Mouse (Mus musculus) erythroid progenitor cell, adult 5-6 weeks (primary cell): ENCODE measurements around the gene Bsn. TPM values are rescaled to one million over a fixed set of nuclear protein-coding genes. Genes with fewer than 3 reads are reported as not detected.
"Not testable (repeated sequence)": the region's sequence is repeated elsewhere in the genome, so short reads cannot be mapped to it uniquely, and the experiment has no call there.

ENCODE experiments used
- ATAC-seq: replicated peaks from 2 replicates; pipeline ENCODE4 v1.8.0; 2016; ENCODE audit warnings: moderate number of reproducible peaks, mild to moderate bottlenecking, moderate TSS enrichment, inconsistent platforms; ENCODE audit not compliant: poor library complexity, low FRiP score, severe bottlenecking
- total RNA-seq, 2 experiments: library from RNA; stranded (forward) in 1 of 2; stranded (reverse) in 1 of 2; fragments of 150-400 nt in 1 of 2; fragments of 186-747, 209-891 nt in 1 of 2; gene quantifications; 2 replicates each; pipeline versions ENCODE4 v1.2.3 to v1.2.4; 2015 to 2017; ENCODE audit warnings: low replicate concordance in 2 of 2

Gene Bsn
- total RNA-seq, 2 experiments from 2014 or later, result 0.42 TPM; not detected in 1

DNA sequence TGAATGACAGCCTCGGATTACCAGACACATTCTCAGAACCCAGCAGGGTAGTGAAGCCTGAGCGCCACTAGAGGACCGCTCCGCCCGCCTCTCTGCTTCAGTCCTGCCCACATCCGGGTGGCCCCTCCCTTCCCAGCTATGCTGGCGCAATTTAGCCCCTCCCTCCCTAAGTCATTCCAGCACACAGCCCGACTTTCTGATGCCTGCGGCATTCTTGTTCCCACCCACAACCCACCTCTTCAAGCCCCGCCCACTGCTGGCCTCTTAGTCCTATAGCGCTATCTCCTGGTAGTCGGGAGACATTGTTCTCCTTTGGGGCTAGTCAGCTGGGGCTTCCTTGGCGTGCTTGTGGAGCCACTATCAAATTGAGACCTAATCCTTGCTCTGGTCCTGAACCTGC is 11.0 kb upstream of the Bsn start:
- peak; percentile 96 for ATAC-seq

DNA sequence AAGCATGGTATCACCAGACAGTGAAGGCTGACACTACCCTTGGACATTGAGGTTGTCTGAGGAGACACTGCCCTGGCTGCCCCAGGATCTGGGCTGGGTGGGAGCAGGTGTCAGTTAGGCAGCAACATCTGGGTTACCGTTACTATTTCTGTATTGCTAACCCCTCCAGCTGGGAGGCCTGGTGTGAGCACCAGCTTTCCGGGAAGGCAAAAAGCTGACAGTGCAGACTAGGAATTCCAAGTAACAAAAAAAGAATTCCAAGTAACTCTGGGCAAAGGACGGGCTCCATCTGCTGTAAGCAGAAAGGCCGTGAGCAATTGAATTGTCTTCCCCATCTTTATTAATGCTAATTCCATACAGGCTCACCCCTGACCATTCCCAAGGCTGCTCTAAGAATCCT is 8.4 kb upstream of the Bsn start:
- no peak for ATAC-seq

GRCm38 (mm10) chr9:108196920-108197677 is 6.9 kb upstream of the Bsn start:
- no peak for ATAC-seq

GRCm38 (mm10) chr9:108196222-108196621 is 6.0 kb upstream of the Bsn start:
- not testable (repeated sequence) for ATAC-seq

GRCm38 (mm10) chr9:108189488-108189786 is 747 bp downstream of the Bsn start:
- no peak for ATAC-seq

DNA sequence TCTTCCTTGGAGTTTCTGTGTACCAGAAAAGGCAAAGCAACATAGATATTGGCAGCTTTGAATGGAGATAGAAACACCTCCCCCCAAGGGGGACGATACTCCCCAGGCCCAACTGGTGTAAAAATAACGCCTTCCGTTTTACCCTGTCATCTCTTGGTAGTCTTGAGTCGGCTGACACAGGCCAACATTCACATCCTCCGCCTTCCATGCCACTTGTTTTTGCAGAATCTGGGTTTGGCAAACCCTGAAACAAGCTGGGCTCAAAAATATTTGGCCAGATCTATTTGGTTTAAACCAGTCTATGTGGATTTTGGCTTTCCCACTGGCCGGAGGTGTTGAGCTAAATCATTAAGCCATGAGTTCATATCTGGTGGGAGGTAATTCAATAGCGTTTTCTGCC is 1.2 kb downstream of the Bsn start:
- no peak for ATAC-seq

DNA sequence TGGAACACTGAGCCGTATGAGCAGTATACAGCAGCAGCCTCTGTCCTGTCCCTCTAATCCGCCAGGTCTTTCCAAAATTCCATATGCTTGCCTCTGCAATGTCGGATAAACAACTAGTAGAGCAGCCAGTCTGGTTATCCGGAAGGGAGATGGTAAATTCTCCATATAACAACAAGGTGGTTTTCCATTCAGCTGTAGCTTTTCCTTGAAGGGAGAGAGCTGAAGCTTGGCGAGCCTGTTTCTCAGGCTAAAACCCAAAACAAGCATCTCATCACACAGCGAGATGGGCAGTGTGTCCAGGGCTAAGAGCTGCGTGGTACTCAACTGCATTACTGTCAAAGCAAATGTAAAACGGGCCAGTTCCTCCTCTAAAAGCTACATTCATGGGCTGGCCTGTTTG is 1.7 kb downstream of the Bsn start:
- ATAC-seq, result no peak

- ATAC-seq, result no peak
Observed at GRCm38 (mm10) chr9:108187616-108188015, 2.6 kb downstream of the Bsn start.

- no peak for ATAC-seq
Observed at GRCm38 (mm10) chr9:108185786-108186185, 4.4 kb downstream of the Bsn start.

- no peak for ATAC-seq
Observed at GRCm38 (mm10) chr9:108183531-108183994, 6.6 kb downstream of the Bsn start.

DNA sequence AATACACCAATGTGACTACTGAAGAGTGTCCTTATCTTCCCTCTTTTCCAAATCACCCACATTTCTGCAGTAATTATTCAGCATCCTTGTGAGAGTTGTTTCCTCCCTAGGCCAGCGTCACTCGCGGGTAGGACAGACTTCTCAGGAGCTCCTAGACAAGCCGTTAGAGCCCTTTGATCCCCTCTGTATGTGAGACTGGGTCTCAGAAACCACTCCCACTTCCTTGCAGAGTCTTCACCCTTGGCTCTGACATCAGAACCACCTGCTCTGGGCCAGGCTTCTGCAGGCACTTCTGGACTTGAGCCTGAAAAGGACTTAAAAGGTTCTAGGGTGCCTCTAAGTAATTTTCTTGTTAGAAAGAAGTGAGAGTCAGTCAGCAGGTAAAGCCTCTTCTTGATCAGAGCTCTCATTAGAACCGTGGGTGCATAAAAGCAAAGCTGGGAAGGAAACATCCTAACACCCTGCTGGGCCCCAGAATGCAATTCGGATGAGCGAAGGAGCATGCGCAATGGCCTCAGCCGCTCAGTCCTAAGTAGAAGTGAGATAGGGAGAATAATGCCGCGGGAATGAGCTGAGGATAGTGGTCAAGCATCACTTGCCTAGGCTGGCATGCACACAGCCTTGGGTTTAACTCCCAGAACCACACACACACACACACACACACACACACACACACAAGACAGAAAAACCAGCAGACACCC is 7.2 kb downstream of the Bsn start:
- ATAC-seq, result no peak

DNA sequence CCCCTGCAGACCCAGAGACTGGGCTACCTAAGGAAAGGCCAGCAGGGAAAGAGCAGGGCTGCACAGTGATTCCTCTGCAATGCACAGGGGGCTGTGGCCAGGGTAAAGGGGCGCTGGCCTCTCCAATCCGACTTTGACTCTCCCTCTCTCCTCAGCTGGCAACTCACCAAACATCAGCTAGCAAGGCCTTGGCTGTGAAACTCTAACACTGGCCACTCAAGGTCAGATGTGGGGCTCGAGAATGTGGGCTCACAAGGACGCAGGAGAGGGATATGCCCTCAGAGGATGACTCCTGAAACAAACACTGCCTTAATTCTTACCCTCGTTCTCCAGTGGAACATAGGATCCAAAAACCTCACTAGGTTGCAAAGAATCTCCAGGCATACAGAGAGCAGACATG is 11.8 kb downstream of the Bsn start:
- ATAC-seq, result no peak

- no peak for ATAC-seq
Observed at GRCm38 (mm10) chr9:108175116-108175838, 14.9 kb downstream of the Bsn start.

GRCm38 (mm10) chr9:108172777-108173350 is 17.3 kb downstream of the Bsn start:
- ATAC-seq, result no peak

- ATAC-seq, result no peak
Observed at GRCm38 (mm10) chr9:108169751-108170150, 20.4 kb downstream of the Bsn start.

- no peak for ATAC-seq
Observed at GRCm38 (mm10) chr9:108165143-108165542, 25.0 kb downstream of the Bsn start.

GRCm38 (mm10) chr9:108163646-108164284 is 26.4 kb downstream of the Bsn start:
- no peak for ATAC-seq

DNA sequence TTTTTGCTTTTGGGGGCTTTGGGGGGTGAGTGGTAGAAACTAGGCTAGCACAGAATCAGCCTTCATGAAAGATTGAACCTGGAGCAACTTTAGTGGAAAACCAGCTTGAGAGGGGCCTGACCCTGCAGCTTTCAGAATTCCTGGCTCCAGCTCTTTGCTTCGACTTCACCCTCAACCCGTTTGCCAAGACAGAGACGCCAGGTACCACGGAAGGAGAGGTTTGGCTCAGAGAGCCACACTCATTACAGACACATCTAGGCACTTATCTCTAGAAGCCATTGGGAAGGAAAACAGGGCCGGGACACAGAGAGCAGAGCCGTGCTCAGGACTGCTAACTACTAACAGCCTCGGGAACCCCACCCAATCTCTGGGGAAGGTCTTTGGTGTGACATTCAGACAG is 32.3 kb downstream of the Bsn start:
- no peak for ATAC-seq

DNA sequence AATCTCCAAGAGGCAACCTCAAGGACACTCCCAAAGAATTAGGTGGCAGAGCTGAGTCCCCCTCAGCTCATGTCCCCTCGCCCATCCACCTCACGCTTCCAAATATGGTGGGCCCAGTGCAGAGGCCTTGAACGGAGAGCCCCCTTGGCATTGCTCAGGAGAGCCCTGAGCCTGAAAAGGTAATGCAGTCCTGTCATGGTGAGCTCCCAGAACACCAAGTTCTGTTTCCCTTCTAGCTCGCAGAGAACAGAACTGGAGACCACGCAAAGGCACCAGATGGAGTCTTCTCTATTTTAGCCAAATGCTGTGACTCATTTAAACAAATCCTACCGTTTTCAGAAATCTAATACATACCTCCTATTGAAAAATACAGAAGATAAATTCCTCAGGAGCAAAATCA is 32.7 kb downstream of the Bsn start:
- ATAC-seq, result no peak

DNA sequence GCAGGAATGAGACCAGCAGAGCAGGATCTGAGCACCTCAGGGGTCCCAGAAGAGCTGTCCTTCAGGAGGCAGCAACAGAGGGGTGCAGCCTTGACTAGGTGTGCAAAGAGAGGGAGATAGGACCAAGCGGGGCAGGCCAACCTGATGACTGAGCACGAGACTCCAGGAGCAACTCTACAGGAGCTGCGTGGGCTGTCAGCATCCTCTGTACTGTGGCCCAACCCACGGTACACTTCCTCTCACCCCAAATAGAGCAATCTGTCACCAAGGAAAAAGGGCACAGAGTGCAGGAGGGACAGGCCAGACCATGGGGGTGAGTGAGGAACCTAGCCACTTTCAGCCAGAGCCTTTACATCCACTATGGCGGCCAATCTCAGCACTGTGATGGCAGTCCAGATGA is 33.4 kb downstream of the Bsn start:
- no peak for ATAC-seq
